Mouse (Mus musculus) frontal cortex, postnatal 25 days (tissue): ENCODE results near the gene Cyp2c54.
"Not testable (repeated sequence)": the region's sequence is repeated elsewhere in the genome, so short reads cannot be mapped to it uniquely, and the experiment has no call there.

Source experiments
- DNase-seq, 2 experiments: peaks; one replicate each; pipeline ENCODE4 v3.0.0; 2022; ENCODE audit warnings: low spot score in 2 of 2

Gene Cyp2c54

DNA sequence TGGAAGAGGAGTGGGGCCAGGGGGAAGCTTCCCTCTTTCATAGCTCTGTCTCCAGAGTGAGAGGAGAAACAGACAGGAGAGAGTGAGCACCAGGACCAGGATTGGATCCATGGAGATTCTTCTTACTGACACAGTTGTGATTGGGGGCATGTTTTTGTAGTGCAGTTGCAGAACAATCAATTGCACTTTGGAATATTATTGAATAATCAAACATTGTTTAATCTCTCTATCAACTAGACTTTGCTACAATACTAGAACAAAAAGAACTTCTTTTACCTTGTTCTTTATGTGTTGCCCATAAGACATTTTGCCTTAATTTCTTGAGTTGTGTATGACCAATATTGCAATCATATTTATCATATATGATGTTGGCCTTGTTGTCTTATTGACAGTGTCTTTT is at the start of gene Cyp2c54:
Gene Cyp2c54 (minus strand): TSS at position 127 of the 400 bp plus-strand sequence.
- no peak for DNase-seq

DNA sequence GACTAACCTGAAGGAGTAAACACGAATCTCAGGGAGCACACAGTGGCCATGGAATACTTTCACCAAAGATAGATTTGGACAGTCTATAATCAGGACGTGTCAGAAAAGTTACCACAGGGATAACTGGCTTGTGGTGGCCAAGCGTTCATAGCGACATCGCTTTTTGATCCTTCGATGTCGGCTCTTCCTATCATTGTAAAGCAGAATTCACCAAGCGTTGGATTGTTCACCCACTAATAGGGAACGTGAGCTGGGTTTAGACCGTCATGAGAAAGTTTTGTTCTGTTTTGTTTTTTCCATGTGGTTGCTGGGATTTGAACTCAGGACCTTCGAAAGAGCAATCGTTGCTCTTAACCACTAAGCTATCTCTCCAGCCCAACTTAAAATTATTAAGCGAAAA is 46.0 kb upstream of the Cyp2c54 start:
- not testable (repeated sequence) for DNase-seq

- DNase-seq, result no peak
Measured at GRCm38 (mm10) chr19:40091111-40091510, 17.5 kb upstream of the Cyp2c54 start.

DNA sequence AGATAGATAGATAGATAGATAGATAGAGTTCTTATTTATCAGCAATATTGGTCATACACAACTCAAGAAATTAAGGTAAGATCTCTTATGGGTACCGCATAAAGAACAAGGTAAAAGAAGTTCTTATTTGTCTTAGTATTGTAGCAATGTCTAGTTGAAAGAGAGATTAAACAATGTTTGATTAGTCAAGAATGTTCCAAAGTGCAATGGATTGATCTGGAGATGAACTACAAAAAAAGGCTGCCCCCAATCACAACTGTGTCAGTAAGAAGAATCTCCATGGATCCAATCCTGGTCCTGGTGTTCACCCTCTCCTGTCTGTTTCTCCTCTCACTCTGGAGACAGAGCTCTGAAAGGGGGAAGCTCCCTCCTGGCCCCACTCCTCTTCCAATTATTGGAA is 15.8 kb upstream of the Cyp2c54 start, which contains the start of gene Cyp2c50:
Gene Cyp2c50 (plus strand): TSS at position 268 of the 400 bp plus-strand sequence.
- not testable (repeated sequence) for DNase-seq

- DNase-seq, result no peak
Measured at GRCm38 (mm10) chr19:40088381-40088780, 14.8 kb upstream of the Cyp2c54 start.

DNA sequence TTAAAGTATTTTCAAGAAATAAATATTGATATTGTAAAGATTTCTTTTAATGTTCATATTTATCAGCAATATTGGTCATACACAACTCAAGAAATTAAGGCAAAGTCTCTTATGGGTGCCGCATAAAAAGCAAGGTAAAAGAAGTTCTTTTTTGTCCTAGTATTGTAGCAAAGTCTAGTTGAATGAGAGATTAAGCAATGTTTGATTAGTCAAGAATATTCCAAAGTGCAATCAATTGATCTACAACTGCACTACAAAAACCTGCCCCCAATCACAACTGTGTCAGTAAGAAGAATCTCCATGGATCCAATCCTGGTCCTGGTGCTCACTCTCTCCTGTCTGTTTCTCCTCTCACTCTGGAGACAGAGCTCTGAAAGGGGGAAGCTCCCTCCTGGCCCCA is 81.5 kb downstream of the Cyp2c54 start, which contains the start of gene Cyp2c37:
Gene Cyp2c37 (plus strand): TSS at position 285 of the 400 bp plus-strand sequence.
- not testable (repeated sequence) for DNase-seq

DNA sequence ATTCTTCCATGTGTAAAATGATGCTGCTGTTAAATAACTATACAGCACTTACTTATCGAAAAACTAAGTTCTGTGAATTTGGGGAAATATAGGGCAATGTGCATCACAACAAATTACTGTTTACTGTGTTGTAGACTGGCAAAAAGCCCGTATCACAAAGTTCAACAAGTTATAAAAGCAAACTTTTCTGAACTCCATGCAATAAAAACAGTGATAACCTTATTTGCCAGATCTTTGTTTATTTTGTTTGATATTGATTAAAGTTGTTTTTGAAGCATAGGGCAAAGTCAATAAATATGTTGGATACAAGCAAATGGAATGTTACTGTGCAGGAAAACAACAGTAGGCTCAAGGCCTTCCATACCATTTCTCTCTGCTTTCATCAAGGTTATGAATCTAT is 84.2 kb downstream of the Cyp2c54 start:
- DNase-seq, result no peak
